ENCODE assay signal across 7 mouse cellular contexts in the genomic region with DNA sequence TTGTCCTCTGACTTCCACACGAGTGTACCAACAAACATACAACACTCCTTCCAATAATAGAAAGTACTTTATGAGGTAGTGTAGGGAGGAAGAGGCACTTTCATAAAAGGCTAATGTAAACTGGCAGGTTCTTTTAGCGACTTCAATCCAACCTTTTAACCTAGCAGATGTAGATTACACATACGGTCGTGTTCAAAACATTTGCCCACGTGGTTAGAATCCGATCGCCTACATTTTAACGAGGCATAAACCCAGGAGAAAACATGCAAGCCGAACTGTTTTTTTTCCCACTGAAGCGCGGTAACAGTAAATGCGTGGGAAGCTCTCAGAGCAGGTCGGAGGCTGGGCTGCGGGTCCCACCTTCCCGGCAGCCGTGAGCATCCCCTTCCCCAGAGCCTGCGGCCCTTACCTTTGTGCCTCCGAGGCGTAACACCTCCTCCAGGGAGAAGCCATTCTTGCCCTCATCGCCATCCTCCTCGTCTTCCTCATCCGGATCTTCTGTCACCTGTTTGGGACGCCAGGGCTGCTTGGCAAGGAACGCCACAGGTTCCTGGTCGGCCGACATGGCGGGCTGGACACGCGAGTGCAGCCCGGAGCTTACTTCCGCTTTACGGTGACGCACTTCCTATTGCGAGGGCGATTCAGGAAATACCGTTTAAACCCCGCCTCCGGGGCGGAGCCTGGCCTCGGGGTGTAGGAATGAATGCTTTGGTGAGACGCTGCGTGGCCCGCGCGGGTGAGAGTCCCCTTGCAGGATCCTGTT. TPM values are rescaled to one million over a fixed set of nuclear protein-coding genes. Genes with fewer than 3 reads are reported as not detected.
A peak's percentile ranks its signal among the peaks of the same experiment; 100 is the strongest.
DNase-seq lines count a peak whose midpoint lies in the region; ATAC-seq lines count a peak whose summit lies in the region.

Cebpz (minus strand) TSS at position 601 of the 763 bp plus-strand sequence.
Ndufaf7 (plus strand) TSS at position 671 of the 763 bp plus-strand sequence.

- intact Hi-C loops in gastrocnemius, postnatal 36 days (cut with DNase I): no loop called here
- intact Hi-C loops in left cerebral cortex, postnatal 25 days (cut with DNase I): loop anchor here (5.0 kb wide), 1 partner anchor 99 kb away; the partner anchor contains the start of genes Gpatch11 and Heatr5b

- H3K27me3 ChIP-seq in intestine, embryonic 15.5 days (replicated peaks): no peaks in the 10 kb centered on the region
- H3K27me3 ChIP-seq in midbrain, embryonic 10.5 days (ENCODE audit: low read depth, poor library complexity, severe bottlenecking): no peaks in the 10 kb centered on the region

- DNase-seq in adrenal gland, adult 18-20 months (ENCODE audit: low spot score in 2 of 2): peak; percentile 94 to 95
- DNase-seq in embryo, embryonic 11 days: peak; percentile 100
- DNase-seq in gastrocnemius, postnatal 36 days: peak; percentile 95
- DNase-seq in left cerebral cortex, postnatal 25 days (ENCODE audit: low spot score in 2 of 2): peak; percentile 95 to 99
- DNase-seq in midbrain, embryonic 10.5 days (ENCODE audit: low spot score): peak; percentile 98
- peak; percentile 95 for DNase-seq in right cerebral cortex, postnatal 4 days

- under 1% methylated on average over 45 of the region's 45 CpGs for WGBS in intestine, embryonic 15.5 days
- under 1% methylated on average over 45 of the region's 45 CpGs for WGBS in midbrain, embryonic 10.5 days

- H3K4me1 ChIP-seq in intestine, embryonic 15.5 days (replicated peaks): peaks cover 14% of the 10 kb centered on the region; the same call in 1 of the 2 replicates
- H3K4me1 ChIP-seq in midbrain, embryonic 10.5 days: peaks cover 23% of the 10 kb centered on the region

- peak; percentile 100 for ATAC-seq in intestine, embryonic 15.5 days

- H3K9me3 ChIP-seq in intestine, embryonic 15.5 days: no peaks in the 10 kb centered on the region
- H3K9me3 ChIP-seq in midbrain, embryonic 10.5 days (replicated peaks): no peaks in the 10 kb centered on the region

- 0 out of 2 replicates have a peak within 1 kb of the TSS, but pooled peaks have one; percentile 44 for H3K27ac ChIP-seq in intestine, embryonic 15.5 days
- peak within 1 kb of the TSS; percentile 84 for H3K27ac ChIP-seq in midbrain, embryonic 10.5 days (replicated peaks)

- H3K4me2 ChIP-seq in intestine, embryonic 15.5 days (replicated peaks): peak within 1 kb of the TSS; percentile 80

- H3K4me3 ChIP-seq in intestine, embryonic 15.5 days (replicated peaks): peak within 1 kb of the TSS; percentile 81
- H3K4me3 ChIP-seq in midbrain, embryonic 10.5 days: peak within 1 kb of the TSS; percentile 86

- H3K36me3 ChIP-seq in intestine, embryonic 15.5 days: peaks cover 11% of the 10 kb centered on the region
- H3K36me3 ChIP-seq in midbrain, embryonic 10.5 days: peaks cover 48% of the 10 kb centered on the region

- H3K9ac ChIP-seq in intestine, embryonic 15.5 days: peak within 1 kb of the TSS; percentile 73

RNA-seq across cellular contexts. Expression of gene Cebpz, which starts in this region (rescaled TPM):
- 10 to 100 TPM; 46.4 to 50.8 TPM for total RNA-seq in adrenal gland, adult 18-20 months (2021)
- total RNA-seq in gastrocnemius, postnatal 36 days (2021): 10 to 100 TPM; 17.8 to 24.8 TPM
- polyA plus RNA-seq in intestine, embryonic 15.5 days (2015; fragmentation: Nextera tagmentation; extraction: Ambion mirVana): 54.2 and 65.3 TPM in 2 replicates
- 10 to 100 TPM; 30.1 to 31.9 TPM for total RNA-seq in left cerebral cortex, postnatal 25 days (2021)
- polyA plus RNA-seq in midbrain, embryonic 10.5 days (2016; fragmentation: Nextera tagmentation; extraction: Ambion mirVana): 55.8 and 58.4 TPM in 2 replicates

RNA-seq across cellular contexts. Expression of gene Ndufaf7, which starts in this region (rescaled TPM):
- 10 to 100 TPM; 43.9 to 47.8 TPM for total RNA-seq in adrenal gland, adult 18-20 months (2021)
- total RNA-seq in gastrocnemius, postnatal 36 days (2021): 10 to 100 TPM; 24.0 to 27.6 TPM
- 55.2 and 55.9 TPM in 2 replicates for polyA plus RNA-seq in intestine, embryonic 15.5 days (2015; fragmentation: Nextera tagmentation; extraction: Ambion mirVana)
- total RNA-seq in left cerebral cortex, postnatal 25 days (2021): 10 to 100 TPM; 51.0 to 64.2 TPM
- polyA plus RNA-seq in midbrain, embryonic 10.5 days (2016; fragmentation: Nextera tagmentation; extraction: Ambion mirVana): 51.3 and 55.7 TPM in 2 replicates

Comparison
In these comparisons a context has a peak if more than half of its experiments do, and no peak if none do; other contexts are left out.
1. Peak in every context shown above with its lines: DNase-seq, ATAC-seq, H3K4me3 ChIP-seq and H3K27ac ChIP-seq.